Mouse (Mus musculus) heart, postnatal 14 days (tissue): Measurements from ENCODE around the gene Ryr3. TPM values are rescaled to one million over a fixed set of nuclear protein-coding genes. Genes with fewer than 3 reads are reported as not detected.

Source experiments
- DNase-seq, 2 experiments: peaks; one replicate each; pipeline ENCODE4 v3.0.0; 2021 to 2022
- intact Hi-C: fragments of 180-260 bp; cut with DNase I; formaldehyde crosslinking; loops from one replicate; pipeline ENCODE4 v1.15.1; 2025
- total RNA-seq, 2 experiments: library from RNA; stranded (reverse); gene quantifications; 2 replicates each; pipeline ENCODE4 v1.2.3; 2021

Gene Ryr3
- total RNA-seq, 2 experiments from 2014 or later = 1.00 to 1.4 TPM

- DNase-seq = no peak
- intact Hi-C loops = no loop called here
Measured at GRCm38 (mm10) chr2:112948931-112949330, 268.0 kb downstream of the Ryr3 start.

- intact Hi-C loops = no loop called here
- DNase-seq = no peak
Measured at GRCm38 (mm10) chr2:112931776-112932175, 285.1 kb downstream of the Ryr3 start.

GRCm38 (mm10) chr2:112913796-112914195 is 303.1 kb downstream of the Ryr3 start:
- DNase-seq = no peak
- intact Hi-C loops = no loop called here

GRCm38 (mm10) chr2:112912611-112913010 is 304.3 kb downstream of the Ryr3 start:
- intact Hi-C loops = no loop called here

GRCm38 (mm10) chr2:112910579-112910978 is 306.3 kb downstream of the Ryr3 start:
- no peak for DNase-seq
- intact Hi-C loops = no loop called here

More at GRCm38 (mm10) chr2:112912611-112913010, 304.3 kb downstream of the Ryr3 start:
- no peak for DNase-seq

- no peak for DNase-seq
- intact Hi-C loops = no loop called here
Measured at GRCm38 (mm10) chr2:112909142-112909541, 307.8 kb downstream of the Ryr3 start.

- intact Hi-C loops = no loop called here
- DNase-seq = no peak
Measured at GRCm38 (mm10) chr2:112900747-112901146, 316.1 kb downstream of the Ryr3 start.

- intact Hi-C loops = no loop called here
- no peak for DNase-seq
Measured at GRCm38 (mm10) chr2:112884456-112885114, 332.3 kb downstream of the Ryr3 start.

- intact Hi-C loops = no loop called here
Measured at GRCm38 (mm10) chr2:112881805-112882204, 335.1 kb downstream of the Ryr3 start.

GRCm38 (mm10) chr2:112881376-112881775 is 335.5 kb downstream of the Ryr3 start:
- no peak for DNase-seq
- intact Hi-C loops = no loop called here

More at GRCm38 (mm10) chr2:112881805-112882204, 335.1 kb downstream of the Ryr3 start:
- no peak for DNase-seq

- no peak for DNase-seq
- intact Hi-C loops = no loop called here
Measured at GRCm38 (mm10) chr2:112877404-112877803, 339.5 kb downstream of the Ryr3 start.

GRCm38 (mm10) chr2:112866043-112866551 is 350.8 kb downstream of the Ryr3 start:
- intact Hi-C loops = no loop called here

GRCm38 (mm10) chr2:112861792-112862191 is 355.1 kb downstream of the Ryr3 start:
- no peak for DNase-seq
- intact Hi-C loops = no loop called here

More at GRCm38 (mm10) chr2:112866043-112866551, 350.8 kb downstream of the Ryr3 start:
- no peak for DNase-seq

- DNase-seq = no peak
- intact Hi-C loops = no loop called here
Measured at GRCm38 (mm10) chr2:112845583-112846512, 371.0 kb downstream of the Ryr3 start.

- peak in 1 of 2 experiments; percentile 12 for DNase-seq
- intact Hi-C loops = no loop called here
Measured at GRCm38 (mm10) chr2:112842877-112843276, 374.0 kb downstream of the Ryr3 start.

- intact Hi-C loops = no loop called here
- DNase-seq = no peak
Measured at GRCm38 (mm10) chr2:112831423-112832305, 385.2 kb downstream of the Ryr3 start.

- intact Hi-C loops = no loop called here
- DNase-seq = no peak
Measured at GRCm38 (mm10) chr2:112826571-112826970, 390.3 kb downstream of the Ryr3 start.

GRCm38 (mm10) chr2:112822721-112823120 is 394.2 kb downstream of the Ryr3 start:
- intact Hi-C loops = no loop called here
- DNase-seq = no peak

- intact Hi-C loops = no loop called here
- no peak for DNase-seq
Measured at GRCm38 (mm10) chr2:112819059-112819458, 397.8 kb downstream of the Ryr3 start.

GRCm38 (mm10) chr2:112816976-112817375 is 399.9 kb downstream of the Ryr3 start:
- no peak for DNase-seq

More at GRCm38 (mm10) chr2:112816976-112817375, 399.9 kb downstream of the Ryr3 start:
- intact Hi-C loops = no loop called here
